Comparison of ENCODE assay signal across 7 mouse cellular contexts in genomic region chr7:117139245-117139970, GRCm38 (mm10).
A peak's percentile ranks its signal among the peaks of the same experiment; 100 is the strongest.
DNase-seq lines count a peak whose midpoint lies in the region; ATAC-seq and TF ChIP-seq lines count a peak whose summit lies in the region.

No protein-coding gene starts in this region.

- no peak overlapping the region for H3K9ac ChIP-seq in forebrain, embryonic 13.5 days
- H3K9ac ChIP-seq in hindbrain, embryonic 13.5 days, result no peak overlapping the region
- 0 out of 2 replicates have a peak overlapping the region, but pooled peaks have one; percentile 13 for H3K9ac ChIP-seq in midbrain, postnatal 0 days (replicated peaks; ENCODE audit: low read length, poor library complexity, severe bottlenecking)

- H3K4me3 ChIP-seq in forebrain, embryonic 13.5 days, result no peak overlapping the region
- H3K4me3 ChIP-seq in hindbrain, embryonic 13.5 days, result no peak overlapping the region
- H3K4me3 ChIP-seq in midbrain, postnatal 0 days (ENCODE audit: low read depth, low read length), result no peak overlapping the region

- WGBS in forebrain, embryonic 13.5 days, result 4% methylated on average over 5 of the region's 5 CpGs
- WGBS in hindbrain, embryonic 13.5 days, result 14% methylated on average over 5 of the region's 5 CpGs
- WGBS in midbrain, postnatal 0 days, result 8% methylated on average over 5 of the region's 5 CpGs

- H3K36me3 ChIP-seq in forebrain, embryonic 13.5 days (ENCODE audit: poor library complexity, severe bottlenecking), result no peaks in the 10 kb centered on the region
- no peaks in the 10 kb centered on the region for H3K36me3 ChIP-seq in hindbrain, embryonic 13.5 days
- H3K36me3 ChIP-seq in midbrain, postnatal 0 days (ENCODE audit: insufficient read depth, low read length), result no peaks in the 10 kb centered on the region

- peak overlapping the region; percentile 80 for H3K27ac ChIP-seq in forebrain, embryonic 13.5 days
- H3K27ac ChIP-seq in hindbrain, embryonic 13.5 days, result peak overlapping the region; percentile 49
- no peak overlapping the region for H3K27ac ChIP-seq in midbrain, postnatal 0 days (ENCODE audit: low read depth, low read length)

- intact Hi-C loops in left cerebral cortex, postnatal 10 days (cut with DNase I), result no loop called here

- no peaks in the 10 kb centered on the region for H3K27me3 ChIP-seq in forebrain, embryonic 13.5 days
- no peaks in the 10 kb centered on the region for H3K27me3 ChIP-seq in hindbrain, embryonic 13.5 days
- no peaks in the 10 kb centered on the region for H3K27me3 ChIP-seq in midbrain, postnatal 0 days (ENCODE audit: insufficient read depth, low read length)

- H3K4me1 ChIP-seq in forebrain, embryonic 13.5 days, result peaks cover 33% of the 10 kb centered on the region
- peaks cover 24% of the 10 kb centered on the region for H3K4me1 ChIP-seq in hindbrain, embryonic 13.5 days (replicated peaks)
- peaks cover 8% of the 10 kb centered on the region for H3K4me1 ChIP-seq in midbrain, postnatal 0 days (ENCODE audit: insufficient read depth, low read length)

- H3K4me2 ChIP-seq in forebrain, embryonic 13.5 days, result peak overlapping the region; percentile 32
- no peak overlapping the region for H3K4me2 ChIP-seq in hindbrain, embryonic 13.5 days
- H3K4me2 ChIP-seq in midbrain, postnatal 0 days (ENCODE audit: low read depth, low read length, poor library complexity, severe bottlenecking), result no peak overlapping the region

- peak; percentile 29 for DNase-seq in CD4-positive, CD25-positive, alpha-beta regulatory T cell, adult 2 months (ENCODE audit: low read depth, low spot score)
- DNase-seq in left cerebral cortex, postnatal 10 days (ENCODE audit: extremely low spot score in 1 of 2, low spot score in 2 of 2), result peak; percentile 76 to 77
- peak; percentile 92 for DNase-seq in midbrain, postnatal 0 days (ENCODE audit: low spot score)
- DNase-seq in thymus, postnatal 36 days, result no peak

- no peaks in the 10 kb centered on the region for H3K9me3 ChIP-seq in forebrain, embryonic 13.5 days (replicated peaks)
- no peaks in the 10 kb centered on the region for H3K9me3 ChIP-seq in hindbrain, embryonic 13.5 days
- H3K9me3 ChIP-seq in midbrain, postnatal 0 days (ENCODE audit: low read length), result no peaks in the 10 kb centered on the region

- no peak for TF ChIP-seq CTCF in midbrain, postnatal 0 days (IDR thresholded peaks at IDR 0.05)

- peak; percentile 61 for ATAC-seq in activated CD4-positive, CD25-positive, alpha-beta regulatory T cell, adult 4 months
- ATAC-seq in forebrain, embryonic 13.5 days, result peak; percentile 93
- ATAC-seq in hindbrain, embryonic 13.5 days (ENCODE audit: low FRiP score), result peak; percentile 88
- peak; percentile 86 for ATAC-seq in midbrain, postnatal 0 days (ENCODE audit: low FRiP score)

Comparison
In these comparisons a context has a peak if more than half of its experiments do, and no peak if none do; other contexts are left out.
1. DNase-seq: peak in CD4-positive, CD25-positive, alpha-beta regulatory T cell, adult 2 months (single experiment), left cerebral cortex, postnatal 10 days (2 of 2) and midbrain, postnatal 0 days (single experiment); none in thymus, postnatal 36 days (0 of 2).
2. Peak in every context shown above with its lines, with median percentiles within 50 percentile points of each other: ATAC-seq.